Mouse (Mus musculus) erythroblast, adult 5-6 weeks (primary cell): ENCODE data around the gene Ncoa5. TPM values are rescaled to one million over a fixed set of nuclear protein-coding genes. Genes with fewer than 3 reads are reported as not detected.

Source experiments
- ATAC-seq: replicated peaks from 2 replicates; pipeline ENCODE4 v1.8.0; 2016; ENCODE audit warnings: moderate number of reproducible peaks, mild to moderate bottlenecking, moderate TSS enrichment, inconsistent platforms; ENCODE audit not compliant: poor library complexity, low FRiP score, severe bottlenecking
- total RNA-seq, 2 experiments: library from RNA; stranded (forward) in 1 of 2; stranded (reverse) in 1 of 2; fragments of 150-400 nt in 1 of 2; fragments of 200-764, 138-1000 nt in 1 of 2; gene quantifications; 2 replicates each; pipeline versions ENCODE4 v1.2.3 to v1.2.4; 2015 to 2017; ENCODE audit warnings: low replicate concordance in 2 of 2

Ncoa5 gene
- total RNA-seq, 2 experiments from 2014 or later: 1.2 to 10.3 TPM

- ATAC-seq: no peak
These were observed 16.3 kb upstream of the Ncoa5 start for GRCm38 (mm10) chr2:165050826-165051548.

- no peak for ATAC-seq
These were observed 14.4 kb upstream of the Ncoa5 start for GRCm38 (mm10) chr2:165049044-165049443.

GRCm38 (mm10) chr2:165043729-165044128 lies 9.1 kb upstream of the Ncoa5 start:
- ATAC-seq: no peak

GRCm38 (mm10) chr2:165043090-165043636 lies 8.5 kb upstream of the Ncoa5 start:
- no peak for ATAC-seq

- no peak for ATAC-seq
These were observed 7.5 kb upstream of the Ncoa5 start for GRCm38 (mm10) chr2:165042126-165042525.

GRCm38 (mm10) chr2:165037415-165037814 lies 2.7 kb upstream of the Ncoa5 start:
- no peak for ATAC-seq

GRCm38 (mm10) chr2:165035058-165035431 lies 378 bp upstream of the Ncoa5 start:
- no peak for ATAC-seq

- ATAC-seq: no peak
These were observed 1.4 kb downstream of the Ncoa5 start for GRCm38 (mm10) chr2:165033306-165033705.

- ATAC-seq: no peak
These were observed 2.1 kb downstream of the Ncoa5 start for GRCm38 (mm10) chr2:165032533-165032932.

- ATAC-seq: no peak
These were observed 7.5 kb downstream of the Ncoa5 start for GRCm38 (mm10) chr2:165027163-165027562.

GRCm38 (mm10) chr2:165020490-165020889 lies 14.2 kb downstream of the Ncoa5 start:
- no peak for ATAC-seq

GRCm38 (mm10) chr2:165014935-165015334 lies 19.7 kb downstream of the Ncoa5 start:
- no peak for ATAC-seq

GRCm38 (mm10) chr2:165010351-165010750 lies 24.3 kb downstream of the Ncoa5 start:
- no peak for ATAC-seq

- no peak for ATAC-seq
These were observed 25.1 kb downstream of the Ncoa5 start for GRCm38 (mm10) chr2:165009581-165009980.

- ATAC-seq: no peak
These were observed 25.5 kb downstream of the Ncoa5 start for GRCm38 (mm10) chr2:165009161-165009560.

GRCm38 (mm10) chr2:165007986-165008385 lies 26.7 kb downstream of the Ncoa5 start:
- ATAC-seq: no peak

- ATAC-seq: no peak
These were observed 27.9 kb downstream of the Ncoa5 start for GRCm38 (mm10) chr2:165006813-165007212.

- no peak for ATAC-seq
These were observed 30.4 kb downstream of the Ncoa5 start for GRCm38 (mm10) chr2:165004237-165004636.

GRCm38 (mm10) chr2:165003108-165003507 lies 31.6 kb downstream of the Ncoa5 start:
- ATAC-seq: no peak

GRCm38 (mm10) chr2:165001958-165002357 lies 32.7 kb downstream of the Ncoa5 start:
- no peak for ATAC-seq

- ATAC-seq: no peak
These were observed 36.8 kb downstream of the Ncoa5 start for GRCm38 (mm10) chr2:164997721-164998428.
